Mouse (Mus musculus) olfactory bulb, adult 2 months (tissue): Measurements from ENCODE around the gene Aurkb. TPM values are rescaled to one million over a fixed set of nuclear protein-coding genes. Genes with fewer than 3 reads are reported as not detected.

Experiments used
- H3K27ac ChIP-seq: fragments of 200-500 bp; 2 replicates; pipeline ENCODE4 v1.5.1; 2012; ENCODE audit warnings: low read depth, low read length; ENCODE audit not compliant: insufficient read depth
- H3K4me1 ChIP-seq: fragments of 200-500 bp; 2 replicates; pipeline ENCODE4 v1.6.1; 2012; ENCODE audit warnings: low read length; ENCODE audit not compliant: control insufficient read depth, insufficient read depth
- H3K4me3 ChIP-seq: fragments of 200-500 bp; 2 replicates; pipeline ENCODE4 v1.5.1; 2012; ENCODE audit warnings: mild to moderate bottlenecking, low read depth, low read length, moderate library complexity; ENCODE audit not compliant: insufficient read depth
- CTCF ChIP-seq: fragments of 200-500 bp; IDR thresholded peaks from 2 replicates; pipeline ENCODE4 v1.5.1; 2012; ENCODE audit warnings: low read depth, mild to moderate bottlenecking, low read length, moderate library complexity; ENCODE audit not compliant: insufficient read depth
- POLR2A ChIP-seq: fragments of 200-500 bp; IDR thresholded peaks from 2 replicates; pipeline ENCODE4 v1.6.1; 2012; ENCODE audit warnings: mild to moderate bottlenecking, low read depth, low read length, moderate library complexity; ENCODE audit not compliant: insufficient read depth
- WGBS: fragments of 180-500 bp; shearing (Covaris S2); methylation state at CpG from one replicate; pipeline ENCODE4 v1.1.7; 2018; 5-methylcytosine and 5-hydroxymethylcytosine counted together
- polyA plus RNA-seq: library from polyadenylated mRNA; stranded (reverse); fragments of >200 nt; gene quantifications from 2 replicates; pipeline ENCODE4 v1.2.4, GENCODE M21; 2012; ENCODE audit warnings: low replicate concordance; ENCODE audit not compliant: missing spikeins, insufficient read depth, insufficient read length

Aurkb gene
- polyA plus RNA-seq, 1 experiment: not detected

GRCm38 (mm10) chr11:69060448-69061254 lies 15.2 kb downstream of the Aurkb start:
- Histone ChIP-seq H3K4me1 (peaks cover 15% of the 10 kb centered on the region), H3K4me3 (peak overlapping the region; percentile 86), H3K27ac (peak overlapping the region; percentile 82)
- WGBS: 3% methylated on average over 40 of the region's 40 CpGs
- TF ChIP-seq POLR2A: no peak
- TF ChIP-seq CTCF: no peak

- peaks cover 20% of the 10 kb centered on the region for H3K4me1 ChIP-seq
- TF ChIP-seq CTCF: no peak
- no peak for TF ChIP-seq POLR2A
- H3K4me3 ChIP-seq: peak overlapping the region; percentile 35
- peak overlapping the region; percentile 13; the same call in 1 of the 2 replicates for H3K27ac ChIP-seq
- WGBS: 15% methylated on average over 17 of the region's 17 CpGs
These were observed 15.9 kb downstream of the Aurkb start for GRCm38 (mm10) chr11:69061255-69061912.

- WGBS: 2% methylated on average over 17 of the region's 17 CpGs
- Histone ChIP-seq H3K4me3 (no peak overlapping the region), H3K27ac (peak overlapping the region; percentile 52), H3K4me1 (peaks cover 22% of the 10 kb centered on the region)
- TF ChIP-seq CTCF (no peak), POLR2A (no peak)
These were observed 16.8 kb downstream of the Aurkb start for GRCm38 (mm10) chr11:69062194-69062760.

- H3K27ac ChIP-seq: peak overlapping the region; percentile 76
- WGBS: under 1% methylated on average over 19 of the region's 19 CpGs
These were observed 17.3 kb downstream of the Aurkb start for GRCm38 (mm10) chr11:69062761-69063224.

GRCm38 (mm10) chr11:69063413-69064201 lies 18.2 kb downstream of the Aurkb start:
- WGBS: under 1% methylated on average over 31 of the region's 31 CpGs
- Histone ChIP-seq H3K4me1 (peaks cover 25% of the 10 kb centered on the region), H3K27ac (peak overlapping the region; percentile 23; the same call in 1 of the 2 replicates), H3K4me3 (peak overlapping the region; percentile 65)
- TF ChIP-seq CTCF (no peak), POLR2A (peak; percentile 48; the same call in 1 of the 2 replicates)

More at GRCm38 (mm10) chr11:69062761-69063224, 17.3 kb downstream of the Aurkb start:
- no peak for TF ChIP-seq POLR2A
- TF ChIP-seq CTCF: no peak
- H3K4me1 ChIP-seq: peaks cover 25% of the 10 kb centered on the region
- H3K4me3 ChIP-seq: peak overlapping the region; percentile 44

- 69% methylated on average over 9 of the region's 9 CpGs for WGBS
- Histone ChIP-seq H3K27ac (no peak overlapping the region; the same call in 1 of the 2 replicates), H3K4me1 (peaks cover 25% of the 10 kb centered on the region), H3K4me3 (peak overlapping the region; percentile 65)
- TF ChIP-seq POLR2A: no peak
- no peak for TF ChIP-seq CTCF
These were observed 19.0 kb downstream of the Aurkb start for GRCm38 (mm10) chr11:69064259-69065133.

- TF ChIP-seq POLR2A (no peak), CTCF (no peak)
- no peak overlapping the region for H3K27ac ChIP-seq
- no peak overlapping the region for H3K4me3 ChIP-seq
- peaks cover 28% of the 10 kb centered on the region for H3K4me1 ChIP-seq
- WGBS: 69% methylated on average over 3 of the region's 3 CpGs
These were observed 20.0 kb downstream of the Aurkb start for GRCm38 (mm10) chr11:69065394-69065925.
